Mouse (Mus musculus) kidney, embryonic 14.5 days (tissue): ENCODE measurements around the gene Scai. TPM values are rescaled to one million over a fixed set of nuclear protein-coding genes. Genes with fewer than 3 reads are reported as not detected.

Experiments
- polyA plus RNA-seq: library from polyadenylated mRNA; unstranded; fragments of >200 nt; fragmentation: Nextera tagmentation; extraction: Ambion mirVana; gene quantifications from 2 replicates; pipeline ENCODE4 v1.2.1, GENCODE M21; 2014

The Scai gene
- polyA plus RNA-seq, 1 experiment from 2014 or later, result 14.1 TPM

Other genes with a start within 250 kb of the Scai start
- gene Wdr38, start 193.3 kb downstream of the Scai start, polyA plus RNA-seq, result 1.4 and 1.7 TPM in 2 replicates
- 139 and 148 TPM in 2 replicates for gene Arpc5l, start 185.4 kb downstream of the Scai start, polyA plus RNA-seq
- gene Rpl35, start 185.1 kb downstream of the Scai start, polyA plus RNA-seq, result 1,034 and 1,450 TPM in 2 replicates
- gene Golga1, start 125.2 kb downstream of the Scai start, polyA plus RNA-seq, result 22.7 and 30.4 TPM in 2 replicates
- gene Ppp6c, start 35.7 kb upstream of the Scai start, polyA plus RNA-seq, result 67.4 and 79.0 TPM in 2 replicates